Mouse (Mus musculus): Measurements from ENCODE around the gene Pak2. TPM values are rescaled to one million over a fixed set of nuclear protein-coding genes. Genes with fewer than 3 reads are reported as not detected.

Pak2 gene
- polyA plus RNA-seq, 1 experiment from 2014 or later = 42.6 TPM

GRCm38 (mm10) chr16:32008529-32009293 is 70.4 kb downstream of the Pak2 start:
- no peaks in the 10 kb centered on the region for H3K27me3 ChIP-seq (ENCODE audit: control insufficient read depth, insufficient read depth, low read length)
- no peak overlapping the region for H3K27ac ChIP-seq (replicated peaks; ENCODE audit: low read depth, low read length)
- WGBS = 64% methylated on average over 10 of the region's 10 CpGs
- DNase-seq (ENCODE audit: low spot score) (no peak), ATAC-seq (replicated peaks; ENCODE audit: insufficient number of reproducible peaks, low FRiP score, low TSS enrichment, low read depth) (no peak)
- no peak overlapping the region for H3K9ac ChIP-seq (replicated peaks; ENCODE audit: low read length)
- H3K36me3 ChIP-seq (replicated peaks; ENCODE audit: control insufficient read depth, insufficient read depth, low read depth, low read length) = no peaks in the 10 kb centered on the region
- no peaks in the 10 kb centered on the region; the same call in 1 of the 2 replicates for H3K4me1 ChIP-seq (ENCODE audit: control insufficient read depth, insufficient read depth, low read length)
- H3K9me3 ChIP-seq (replicated peaks; ENCODE audit: control insufficient read depth, low read length) = no peaks in the 10 kb centered on the region
- no peak overlapping the region for H3K4me2 ChIP-seq (ENCODE audit: low read depth, low read length)
- H3K4me3 ChIP-seq (ENCODE audit: low read depth, low read length) = no peak overlapping the region

DNA sequence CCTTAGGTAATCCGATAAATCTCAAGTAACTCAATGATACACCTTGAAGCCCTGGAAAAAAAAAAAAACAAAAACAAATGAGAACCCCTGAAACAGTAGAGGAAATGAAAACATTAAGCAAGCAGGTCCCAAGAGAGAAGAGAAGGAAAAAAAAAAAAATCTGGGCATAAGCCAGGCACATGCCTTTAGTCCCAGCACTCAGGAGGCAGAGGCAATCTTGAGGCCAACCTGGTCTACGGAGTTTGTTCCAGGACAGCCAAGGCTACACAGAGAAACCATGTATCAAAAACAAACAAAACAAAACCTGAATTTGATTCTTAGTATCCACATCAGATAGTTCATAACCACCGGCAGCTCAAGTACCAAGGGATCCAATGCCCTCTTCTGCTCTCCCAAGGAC is 74.4 kb downstream of the Pak2 start:
- Histone ChIP-seq H3K4me1 (ENCODE audit: control insufficient read depth, insufficient read depth, low read length) (no peaks in the 10 kb centered on the region; the same call in 1 of the 2 replicates), H3K27ac (replicated peaks; ENCODE audit: low read depth, low read length) (no peak overlapping the region), H3K27me3 (ENCODE audit: control insufficient read depth, insufficient read depth, low read length) (no peaks in the 10 kb centered on the region), H3K4me3 (ENCODE audit: low read depth, low read length) (no peak overlapping the region), H3K4me2 (ENCODE audit: low read depth, low read length) (no peak overlapping the region), H3K9ac (replicated peaks; ENCODE audit: low read length) (no peak overlapping the region), H3K36me3 (replicated peaks; ENCODE audit: control insufficient read depth, insufficient read depth, low read depth, low read length) (no peaks in the 10 kb centered on the region), H3K9me3 (replicated peaks; ENCODE audit: control insufficient read depth, low read length) (no peaks in the 10 kb centered on the region)
- ATAC-seq (replicated peaks; ENCODE audit: insufficient number of reproducible peaks, low FRiP score, low TSS enrichment, low read depth) (no peak), DNase-seq (ENCODE audit: low spot score) (no peak)
- 97% methylated on average over 3 of the region's 3 CpGs for WGBS

GRCm38 (mm10) chr16:32002509-32003477 is 76.3 kb downstream of the Pak2 start, which contains the start of gene Senp5:
Senp5 (minus strand) TSS chr16:32003287.
- no peaks in the 10 kb centered on the region for H3K9me3 ChIP-seq (replicated peaks; ENCODE audit: control insufficient read depth, low read length)
- H3K4me3 ChIP-seq (ENCODE audit: low read depth, low read length) = peak within 1 kb of the TSS; percentile 95
- 1% methylated on average over 66 of the region's 66 CpGs for WGBS
- DNase-seq (ENCODE audit: low spot score) (peak; percentile 94), ATAC-seq (replicated peaks; ENCODE audit: insufficient number of reproducible peaks, low FRiP score, low TSS enrichment, low read depth) (peak; percentile 89)
- H3K36me3 ChIP-seq (replicated peaks; ENCODE audit: control insufficient read depth, insufficient read depth, low read depth, low read length) = no peaks in the 10 kb centered on the region
- H3K9ac ChIP-seq (replicated peaks; ENCODE audit: low read length) = peak within 1 kb of the TSS; percentile 91
- peak within 1 kb of the TSS; percentile 82 for H3K4me2 ChIP-seq (ENCODE audit: low read depth, low read length)
- H3K27me3 ChIP-seq (ENCODE audit: control insufficient read depth, insufficient read depth, low read length) = no peaks in the 10 kb centered on the region
- H3K27ac ChIP-seq (replicated peaks; ENCODE audit: low read depth, low read length) = peak within 1 kb of the TSS; percentile 73
- H3K4me1 ChIP-seq (ENCODE audit: control insufficient read depth, insufficient read depth, low read length) = no peaks in the 10 kb centered on the region; the same call in 1 of the 2 replicates

DNA sequence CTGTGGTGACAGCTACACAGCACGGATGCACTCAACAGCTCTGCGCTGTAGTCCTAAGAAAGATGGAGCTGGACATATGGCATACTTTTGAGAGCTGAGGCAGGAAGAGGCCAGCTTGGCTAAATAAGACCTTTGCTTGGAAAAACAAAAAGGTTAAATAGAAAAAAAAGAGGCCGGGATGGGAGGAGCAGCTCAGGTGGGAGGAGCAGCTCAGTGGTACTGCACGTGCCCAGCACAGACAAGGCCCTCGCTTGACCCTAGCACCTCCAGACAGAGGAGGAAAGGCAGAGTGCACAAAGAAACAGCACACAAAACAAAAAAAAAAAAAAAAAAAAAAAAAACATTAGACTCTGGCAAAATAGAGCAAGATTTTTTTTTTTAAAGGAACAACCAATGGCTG is 82.8 kb downstream of the Pak2 start:
- no peaks in the 10 kb centered on the region for H3K36me3 ChIP-seq (replicated peaks; ENCODE audit: control insufficient read depth, insufficient read depth, low read depth, low read length)
- no peak for DNase-seq (ENCODE audit: low spot score)
- no peak for ATAC-seq (replicated peaks; ENCODE audit: insufficient number of reproducible peaks, low FRiP score, low TSS enrichment, low read depth)
- no peak overlapping the region for H3K9ac ChIP-seq (replicated peaks; ENCODE audit: low read length)
- no peaks in the 10 kb centered on the region for H3K27me3 ChIP-seq (ENCODE audit: control insufficient read depth, insufficient read depth, low read length)
- H3K27ac ChIP-seq (replicated peaks; ENCODE audit: low read depth, low read length) = no peak overlapping the region
- no peaks in the 10 kb centered on the region for H3K9me3 ChIP-seq (replicated peaks; ENCODE audit: control insufficient read depth, low read length)
- no peak overlapping the region for H3K4me2 ChIP-seq (ENCODE audit: low read depth, low read length)
- H3K4me3 ChIP-seq (ENCODE audit: low read depth, low read length) = no peak overlapping the region
- H3K4me1 ChIP-seq (ENCODE audit: control insufficient read depth, insufficient read depth, low read length) = no peaks in the 10 kb centered on the region
- 90% methylated on average over 5 of the region's 5 CpGs for WGBS

DNA sequence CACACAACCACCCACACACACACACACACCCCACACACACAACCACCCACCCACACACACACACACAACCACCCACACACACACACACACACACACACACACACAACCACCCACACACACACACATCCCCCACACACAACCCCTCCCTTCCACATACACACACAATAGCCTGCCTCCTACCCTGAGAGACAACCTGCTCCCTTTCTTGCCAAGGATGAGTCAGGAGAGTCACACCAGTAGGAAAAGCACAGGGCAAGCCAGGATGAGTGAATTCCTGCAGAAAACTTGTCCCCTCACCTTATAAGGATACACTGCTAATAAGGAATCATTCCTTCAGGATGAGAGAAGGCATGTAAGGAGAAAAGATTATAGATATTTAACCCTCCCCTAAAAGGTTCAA is 85.2 kb downstream of the Pak2 start:
- Histone ChIP-seq H3K4me2 (ENCODE audit: low read depth, low read length) (no peak overlapping the region), H3K9me3 (replicated peaks; ENCODE audit: control insufficient read depth, low read length) (no peaks in the 10 kb centered on the region), H3K27ac (replicated peaks; ENCODE audit: low read depth, low read length) (no peak overlapping the region), H3K27me3 (ENCODE audit: control insufficient read depth, insufficient read depth, low read length) (no peaks in the 10 kb centered on the region), H3K9ac (replicated peaks; ENCODE audit: low read length) (no peak overlapping the region), H3K4me1 (ENCODE audit: control insufficient read depth, insufficient read depth, low read length) (no peaks in the 10 kb centered on the region), H3K36me3 (replicated peaks; ENCODE audit: control insufficient read depth, insufficient read depth, low read depth, low read length) (no peaks in the 10 kb centered on the region; the same call in 1 of the 2 replicates), H3K4me3 (ENCODE audit: low read depth, low read length) (no peak overlapping the region)
- no peak for ATAC-seq (replicated peaks; ENCODE audit: insufficient number of reproducible peaks, low FRiP score, low TSS enrichment, low read depth)
- DNase-seq (ENCODE audit: low spot score) = no peak

- Histone ChIP-seq H3K4me3 (ENCODE audit: low read depth, low read length) (no peak overlapping the region), H3K36me3 (replicated peaks; ENCODE audit: control insufficient read depth, insufficient read depth, low read depth, low read length) (no peaks in the 10 kb centered on the region; the same call in 1 of the 2 replicates), H3K27ac (replicated peaks; ENCODE audit: low read depth, low read length) (no peak overlapping the region), H3K9me3 (replicated peaks; ENCODE audit: control insufficient read depth, low read length) (no peaks in the 10 kb centered on the region), H3K27me3 (ENCODE audit: control insufficient read depth, insufficient read depth, low read length) (no peaks in the 10 kb centered on the region), H3K4me1 (ENCODE audit: control insufficient read depth, insufficient read depth, low read length) (no peaks in the 10 kb centered on the region), H3K9ac (replicated peaks; ENCODE audit: low read length) (no peak overlapping the region), H3K4me2 (ENCODE audit: low read depth, low read length) (no peak overlapping the region)
- 96% methylated on average over 4 of the region's 4 CpGs for WGBS
- DNase-seq (ENCODE audit: low spot score) (no peak), ATAC-seq (replicated peaks; ENCODE audit: insufficient number of reproducible peaks, low FRiP score, low TSS enrichment, low read depth) (no peak)
Measured at GRCm38 (mm10) chr16:31993195-31993594, 85.9 kb downstream of the Pak2 start.

- no peaks in the 10 kb centered on the region for H3K4me1 ChIP-seq (ENCODE audit: control insufficient read depth, insufficient read depth, low read length)
- no peak overlapping the region for H3K9ac ChIP-seq (replicated peaks; ENCODE audit: low read length)
- no peak overlapping the region for H3K4me2 ChIP-seq (ENCODE audit: low read depth, low read length)
- no peak for ATAC-seq (replicated peaks; ENCODE audit: insufficient number of reproducible peaks, low FRiP score, low TSS enrichment, low read depth)
- no peak overlapping the region for H3K27ac ChIP-seq (replicated peaks; ENCODE audit: low read depth, low read length)
- H3K27me3 ChIP-seq (ENCODE audit: control insufficient read depth, insufficient read depth, low read length) = no peaks in the 10 kb centered on the region
- H3K9me3 ChIP-seq (replicated peaks; ENCODE audit: control insufficient read depth, low read length) = no peaks in the 10 kb centered on the region
- no peaks in the 10 kb centered on the region; the same call in 1 of the 2 replicates for H3K36me3 ChIP-seq (replicated peaks; ENCODE audit: control insufficient read depth, insufficient read depth, low read depth, low read length)
- WGBS = 54% methylated on average over 1 of the region's 1 CpGs
- no peak for DNase-seq (ENCODE audit: low spot score)
- no peak overlapping the region for H3K4me3 ChIP-seq (ENCODE audit: low read depth, low read length)
Measured at GRCm38 (mm10) chr16:31992039-31992438, 87.1 kb downstream of the Pak2 start.
